Mouse (Mus musculus): ENCODE measurements around the gene Pgm1. TPM values are rescaled to one million over a fixed set of nuclear protein-coding genes. Genes with fewer than 3 reads are reported as not detected.

Pgm1 gene
- polyA plus RNA-seq, 1 experiment from 2014 or later = 259 TPM

GRCm38 (mm10) chr4:100000971-100001370, 71.8 kb downstream of the Pgm1 start:
- Histone ChIP-seq H3K27me3 (ENCODE audit: insufficient read depth, poor library complexity, severe bottlenecking) (no peaks in the 10 kb centered on the region), H3K36me3 (no peaks in the 10 kb centered on the region), H3K4me3 (no peak overlapping the region), H3K9me3 (no peaks in the 10 kb centered on the region), H3K27ac (no peak overlapping the region), H3K4me1 (no peaks in the 10 kb centered on the region)
- 71% methylated on average over 5 of the region's 5 CpGs for WGBS
- no peak for DNase-seq (ENCODE audit: low spot score)

DNA sequence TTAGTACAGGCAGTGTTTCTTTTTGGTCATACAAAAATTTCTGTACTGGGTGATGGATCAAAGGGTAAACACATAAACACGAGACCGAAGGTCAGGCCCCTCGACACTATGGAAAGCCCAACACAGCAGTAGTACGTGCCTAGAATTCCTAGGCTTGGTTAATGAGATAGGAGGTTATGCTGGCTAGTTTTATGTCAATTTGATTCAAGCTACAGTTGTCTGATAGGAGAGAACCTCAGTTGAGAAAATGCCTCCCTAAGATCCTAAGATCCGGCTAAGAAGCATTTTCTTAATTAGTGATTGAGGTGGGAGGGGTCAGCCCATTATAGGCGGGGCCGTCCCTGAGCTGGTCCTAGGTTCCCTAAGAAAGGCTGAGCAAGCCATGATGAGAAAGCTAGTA, 72.6 kb downstream of the Pgm1 start:
- Histone ChIP-seq H3K4me3 (no peak overlapping the region), H3K36me3 (no peaks in the 10 kb centered on the region), H3K9me3 (no peaks in the 10 kb centered on the region), H3K4me1 (no peaks in the 10 kb centered on the region), H3K27ac (no peak overlapping the region), H3K27me3 (ENCODE audit: insufficient read depth, poor library complexity, severe bottlenecking) (no peaks in the 10 kb centered on the region)
- no peak for DNase-seq (ENCODE audit: low spot score)
- 69% methylated on average over 7 of the region's 7 CpGs for WGBS

- no peak overlapping the region for H3K4me3 ChIP-seq
- no peaks in the 10 kb centered on the region for H3K9me3 ChIP-seq
- no peaks in the 10 kb centered on the region for H3K36me3 ChIP-seq
- no peak for DNase-seq (ENCODE audit: low spot score)
- peaks cover 13% of the 10 kb centered on the region for H3K4me1 ChIP-seq
- no peak overlapping the region for H3K27ac ChIP-seq
- no peaks in the 10 kb centered on the region for H3K27me3 ChIP-seq (ENCODE audit: insufficient read depth, poor library complexity, severe bottlenecking)
- WGBS = 42% methylated on average over 7 of the region's 7 CpGs
These were observed 78.5 kb downstream of the Pgm1 start for GRCm38 (mm10) chr4:100007721-100008120.

- no peaks in the 10 kb centered on the region for H3K36me3 ChIP-seq
- WGBS = 48% methylated on average over 5 of the region's 5 CpGs
- H3K4me3 ChIP-seq = no peak overlapping the region
- peak overlapping the region; percentile 42 for H3K27ac ChIP-seq
- no peaks in the 10 kb centered on the region for H3K9me3 ChIP-seq
- H3K4me1 ChIP-seq = peaks cover 13% of the 10 kb centered on the region
- no peaks in the 10 kb centered on the region for H3K27me3 ChIP-seq (ENCODE audit: insufficient read depth, poor library complexity, severe bottlenecking)
- DNase-seq (ENCODE audit: low spot score) = peak; percentile 89
These were observed 79.3 kb downstream of the Pgm1 start for GRCm38 (mm10) chr4:100008371-100009090.

- Histone ChIP-seq H3K27me3 (ENCODE audit: insufficient read depth, poor library complexity, severe bottlenecking) (no peaks in the 10 kb centered on the region), H3K9me3 (no peaks in the 10 kb centered on the region), H3K4me3 (no peak overlapping the region), H3K4me1 (peaks cover 13% of the 10 kb centered on the region), H3K27ac (no peak overlapping the region), H3K36me3 (no peaks in the 10 kb centered on the region)
- WGBS = 43% methylated on average over 8 of the region's 8 CpGs
- DNase-seq (ENCODE audit: low spot score) = no peak
These were observed 80.0 kb downstream of the Pgm1 start for GRCm38 (mm10) chr4:100009211-100009678.

DNA sequence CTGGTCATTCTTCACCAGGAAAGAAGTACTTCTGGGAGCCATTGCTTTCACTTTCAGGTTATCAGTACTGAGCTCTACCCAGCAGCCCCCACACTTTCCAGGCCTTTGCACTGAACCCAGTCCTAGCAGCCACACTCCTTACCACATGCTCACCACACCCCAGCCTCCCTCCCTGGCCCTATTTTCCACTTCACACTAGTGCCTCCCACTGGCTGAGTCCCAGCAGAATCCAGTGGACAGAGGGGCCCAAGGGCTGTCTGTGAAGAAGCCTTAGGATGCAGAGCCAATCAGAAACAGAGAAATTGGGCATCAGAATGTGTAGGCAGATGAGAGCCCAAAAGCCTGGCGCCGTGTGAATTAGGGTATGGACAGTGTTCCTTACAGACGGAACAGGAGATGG, 81.7 kb downstream of the Pgm1 start:
- DNase-seq (ENCODE audit: low spot score) = no peak
- H3K4me3 ChIP-seq = no peak overlapping the region
- H3K4me1 ChIP-seq = peaks cover 13% of the 10 kb centered on the region
- no peaks in the 10 kb centered on the region for H3K36me3 ChIP-seq
- H3K27me3 ChIP-seq (ENCODE audit: insufficient read depth, poor library complexity, severe bottlenecking) = no peaks in the 10 kb centered on the region
- no peaks in the 10 kb centered on the region for H3K9me3 ChIP-seq
- H3K27ac ChIP-seq = no peak overlapping the region
- WGBS = 90% methylated on average over 3 of the region's 3 CpGs

- Histone ChIP-seq H3K27me3 (ENCODE audit: insufficient read depth, poor library complexity, severe bottlenecking) (no peaks in the 10 kb centered on the region), H3K27ac (no peak overlapping the region), H3K4me3 (no peak overlapping the region), H3K36me3 (no peaks in the 10 kb centered on the region), H3K9me3 (no peaks in the 10 kb centered on the region), H3K4me1 (peaks cover 13% of the 10 kb centered on the region)
- WGBS = 82% methylated on average over 3 of the region's 3 CpGs
- no peak for DNase-seq (ENCODE audit: low spot score)
These were observed 82.3 kb downstream of the Pgm1 start for GRCm38 (mm10) chr4:100011563-100011962.

GRCm38 (mm10) chr4:100012361-100013035, 83.3 kb downstream of the Pgm1 start:
- Histone ChIP-seq H3K27me3 (ENCODE audit: insufficient read depth, poor library complexity, severe bottlenecking) (no peaks in the 10 kb centered on the region), H3K36me3 (no peaks in the 10 kb centered on the region), H3K27ac (no peak overlapping the region), H3K4me1 (peaks cover 13% of the 10 kb centered on the region), H3K4me3 (no peak overlapping the region), H3K9me3 (no peaks in the 10 kb centered on the region)
- 84% methylated on average over 8 of the region's 8 CpGs for WGBS
- no peak for DNase-seq (ENCODE audit: low spot score)

DNA sequence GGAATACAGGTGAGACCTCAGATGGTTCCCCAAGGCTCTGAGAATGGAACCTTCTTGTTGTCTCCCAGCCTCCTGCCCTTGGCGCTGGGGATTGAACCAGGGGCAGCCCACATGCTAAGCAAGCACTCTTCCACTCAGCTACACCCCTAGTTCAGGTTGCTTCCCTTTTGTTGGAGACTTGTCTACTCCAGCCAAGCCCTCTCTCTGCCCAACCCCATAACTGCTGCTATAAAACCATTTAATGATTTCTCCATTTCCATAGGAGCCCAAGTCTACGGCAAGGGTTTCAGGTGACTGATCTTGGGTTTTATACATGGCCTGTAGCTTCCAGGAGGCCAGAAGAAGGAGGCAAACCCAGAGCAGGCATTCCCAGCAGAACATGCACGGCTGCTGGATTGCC, 98.6 kb downstream of the Pgm1 start:
- H3K27me3 ChIP-seq (ENCODE audit: insufficient read depth, poor library complexity, severe bottlenecking) = no peaks in the 10 kb centered on the region; the same call in 1 of the 2 replicates
- no peaks in the 10 kb centered on the region for H3K36me3 ChIP-seq
- WGBS = 54% methylated on average over 3 of the region's 3 CpGs
- no peak overlapping the region for H3K27ac ChIP-seq
- no peak overlapping the region for H3K4me3 ChIP-seq
- H3K4me1 ChIP-seq = peaks cover 7% of the 10 kb centered on the region; the same call in 1 of the 2 replicates
- no peaks in the 10 kb centered on the region for H3K9me3 ChIP-seq
- no peak for DNase-seq (ENCODE audit: low spot score)

GRCm38 (mm10) chr4:100028641-100029040, 99.4 kb downstream of the Pgm1 start:
- Histone ChIP-seq H3K9me3 (no peaks in the 10 kb centered on the region), H3K4me3 (no peak overlapping the region), H3K36me3 (no peaks in the 10 kb centered on the region), H3K27ac (no peak overlapping the region), H3K27me3 (ENCODE audit: insufficient read depth, poor library complexity, severe bottlenecking) (no peaks in the 10 kb centered on the region; the same call in 1 of the 2 replicates), H3K4me1 (peaks cover 11% of the 10 kb centered on the region; the same call in 1 of the 2 replicates)
- no peak for DNase-seq (ENCODE audit: low spot score)
- 10% methylated on average over 3 of the region's 3 CpGs for WGBS

DNA sequence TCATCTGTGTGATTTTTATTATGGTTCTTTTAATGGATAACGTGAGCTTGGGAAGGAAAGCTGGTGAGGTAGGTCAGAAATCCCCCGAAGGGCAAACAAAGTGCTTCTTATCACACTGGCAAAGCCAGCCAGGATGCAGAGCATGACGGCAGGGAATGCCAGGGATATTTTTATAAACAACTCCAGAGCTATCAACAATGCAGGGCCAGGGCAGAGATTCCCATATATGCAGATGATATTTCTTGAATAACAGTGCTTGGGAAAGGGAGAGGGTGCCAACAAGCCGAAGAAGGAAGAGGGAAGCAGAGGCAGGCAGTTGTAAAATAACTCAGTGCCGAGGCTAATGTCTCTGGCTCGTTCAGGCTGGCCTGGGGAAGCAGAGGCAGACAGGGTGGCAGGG, 102.1 kb downstream of the Pgm1 start:
- DNase-seq (ENCODE audit: low spot score) = no peak
- H3K36me3 ChIP-seq = no peaks in the 10 kb centered on the region
- H3K27ac ChIP-seq = no peak overlapping the region
- H3K9me3 ChIP-seq = no peaks in the 10 kb centered on the region
- H3K27me3 ChIP-seq (ENCODE audit: insufficient read depth, poor library complexity, severe bottlenecking) = peaks cover 14% of the 10 kb centered on the region; the same call in 1 of the 2 replicates
- H3K4me1 ChIP-seq = peaks cover 15% of the 10 kb centered on the region; the same call in 1 of the 2 replicates
- WGBS = 42% methylated on average over 6 of the region's 6 CpGs
- H3K4me3 ChIP-seq = no peak overlapping the region

DNA sequence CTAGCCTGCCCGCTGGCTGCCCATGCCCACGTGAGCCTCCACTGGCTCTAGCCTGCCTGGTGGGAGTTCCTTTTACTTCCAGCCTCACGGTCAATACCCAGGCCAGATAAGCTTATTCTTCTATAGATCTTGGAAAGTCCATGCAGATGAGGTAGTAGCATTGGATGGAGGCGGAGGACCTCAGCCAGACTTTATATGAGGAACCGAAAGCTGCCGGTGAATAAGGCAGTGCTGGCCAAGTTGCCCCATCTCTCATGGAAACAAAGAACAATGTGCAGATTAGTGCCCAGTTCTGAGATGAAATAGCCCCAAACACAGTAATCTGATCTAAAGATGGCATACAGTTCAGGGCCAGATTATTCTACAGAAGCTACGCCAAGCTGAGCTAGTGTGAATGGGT, 103.4 kb downstream of the Pgm1 start:
- WGBS = 90% methylated on average over 7 of the region's 7 CpGs
- no peak overlapping the region for H3K27ac ChIP-seq
- no peak overlapping the region for H3K4me3 ChIP-seq
- peaks cover 14% of the 10 kb centered on the region; the same call in 1 of the 2 replicates for H3K27me3 ChIP-seq (ENCODE audit: insufficient read depth, poor library complexity, severe bottlenecking)
- DNase-seq (ENCODE audit: low spot score) = no peak
- H3K36me3 ChIP-seq = no peaks in the 10 kb centered on the region
- peaks cover 17% of the 10 kb centered on the region for H3K4me1 ChIP-seq
- H3K9me3 ChIP-seq = no peaks in the 10 kb centered on the region

GRCm38 (mm10) chr4:100033944-100034343, 104.7 kb downstream of the Pgm1 start:
- Histone ChIP-seq H3K4me1 (peaks cover 21% of the 10 kb centered on the region), H3K9me3 (no peaks in the 10 kb centered on the region), H3K4me3 (no peak overlapping the region), H3K27ac (no peak overlapping the region), H3K36me3 (no peaks in the 10 kb centered on the region), H3K27me3 (ENCODE audit: insufficient read depth, poor library complexity, severe bottlenecking) (peaks cover 14% of the 10 kb centered on the region; the same call in 1 of the 2 replicates)
- 81% methylated on average over 4 of the region's 4 CpGs for WGBS
- no peak for DNase-seq (ENCODE audit: low spot score)

Data from heart, embryonic 10.5 days (tissue).